Mouse (Mus musculus) brain, embryonic 14.5 days (tissue): ENCODE measurements around the gene Dkkl1.

Experiments used
- CTCF ChIP-seq: fragments of 200-500 bp; IDR thresholded peaks from 2 replicates; pipeline ENCODE4 v1.5.1; 2012; ENCODE audit warnings: inconsistent platforms, mild to moderate bottlenecking, moderate library complexity, borderline replicate concordance; ENCODE audit not compliant: insufficient read depth, insufficient read length; ENCODE audit errors: extremely low read depth
- POLR2A ChIP-seq: fragments of 200-500 bp; IDR thresholded peaks from 2 replicates; pipeline ENCODE4 v1.6.1; 2012; ENCODE audit warnings: mild to moderate bottlenecking, inconsistent platforms, borderline replicate concordance; ENCODE audit not compliant: poor library complexity, insufficient read depth, insufficient read length, severe bottlenecking; ENCODE audit errors: extremely low read depth

DNA sequence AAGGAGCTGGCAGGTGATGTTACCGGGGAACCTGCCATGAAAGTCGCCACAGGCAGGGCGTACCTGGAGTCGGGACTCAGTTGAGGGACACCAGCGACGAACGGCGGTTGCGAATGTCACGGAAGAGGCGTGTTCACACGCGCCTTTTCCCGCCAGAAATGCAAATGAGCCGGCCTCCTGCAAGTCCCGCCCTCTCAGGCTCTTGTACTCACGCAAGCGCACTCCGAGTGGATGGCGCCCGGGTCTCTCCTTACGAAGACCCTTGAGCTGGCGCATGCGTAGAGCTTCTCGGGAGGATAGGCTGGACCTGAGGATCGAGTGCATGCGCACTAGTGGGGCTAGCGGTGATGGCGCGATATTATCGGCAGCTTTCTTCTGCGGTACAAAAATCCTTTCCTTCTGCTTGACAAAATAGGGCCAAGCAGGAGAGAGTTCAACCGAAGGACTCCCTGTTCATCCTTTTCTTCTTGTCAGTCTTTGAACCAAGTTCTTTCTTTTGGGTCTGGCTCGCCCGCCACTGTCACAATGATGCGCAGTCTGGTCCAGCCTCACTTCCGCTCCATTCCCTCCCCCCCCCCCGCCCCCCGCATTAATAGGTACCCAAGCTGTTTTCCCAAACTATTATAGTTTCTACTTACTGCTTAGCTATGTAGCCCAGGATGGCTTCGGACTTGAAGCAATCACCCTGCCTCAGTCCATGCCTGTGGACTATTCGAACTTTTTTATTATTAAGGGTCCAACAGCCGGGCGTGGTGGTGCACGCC lies 7.4 kb downstream of the Dkkl1 start, which contains the start of gene Ccdc155:
- TF ChIP-seq CTCF, result no peak
- TF ChIP-seq POLR2A, result peak; percentile 51; the same call in 1 of the 2 replicates
